Mouse (Mus musculus): Measurements from ENCODE around the gene Tomm70a. TPM values are rescaled to one million over a fixed set of nuclear protein-coding genes. Genes with fewer than 3 reads are reported as not detected.

Gene Tomm70a
- total and polyA plus RNA-seq, 3 experiments, result 97.4 to 162 (median 123) TPM

DNA sequence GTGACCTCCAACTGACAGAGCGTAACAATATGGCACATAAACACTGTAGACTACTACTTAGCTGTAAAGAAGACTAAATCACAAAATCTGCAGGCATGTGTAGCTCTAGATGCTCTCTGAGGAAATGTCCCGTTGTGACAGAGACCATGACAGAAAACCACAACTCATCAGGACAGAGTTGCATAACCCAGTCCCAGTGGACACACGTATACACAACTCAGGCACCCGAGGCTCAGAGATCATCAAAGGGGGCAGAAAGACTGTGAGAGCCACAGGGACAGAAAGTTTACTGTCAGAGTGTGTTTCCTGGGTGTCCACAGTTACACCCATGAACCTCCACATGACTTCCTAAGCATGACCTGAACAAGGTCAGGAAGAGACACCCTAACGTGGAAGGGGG lies 75.1 kb downstream of the Tomm70a start:
- H3K9me3 ChIP-seq (replicated peaks; ENCODE audit: insufficient read depth, low read length), result no peaks in the 10 kb centered on the region
- TF ChIP-seq ZNF384 (IDR thresholded peaks at IDR 0.05; ENCODE audit: low read depth, low read length) (no peak), ZKSCAN1 (IDR thresholded peaks at IDR 0.05; ENCODE audit: low read depth, low read length) (no peak), HCFC1 (IDR thresholded peaks at IDR 0.05; ENCODE audit: low read depth, low read length) (no peak), GATA1 (IDR thresholded peaks at IDR 0.05; ENCODE audit: low read depth, low read length) (no peak), NRF1 (IDR thresholded peaks at IDR 0.05; ENCODE audit: insufficient read depth, low read depth, low read length, poor library complexity, severe bottlenecking) (no peak), POLR2AphosphoS5 (IDR thresholded peaks at IDR 0.05; ENCODE audit: borderline replicate concordance, low read depth, low read length) (no peak), TAL1 (IDR thresholded peaks at IDR 0.05; ENCODE audit: low read length) (no peak), ZMIZ1 (IDR thresholded peaks at IDR 0.05; ENCODE audit: low read depth, low read length) (no peak), KAT2A (conservative IDR thresholded peaks at IDR 0.05; ENCODE audit: low read depth, low read length) (no peak), TCF12 (IDR thresholded peaks at IDR 0.05; ENCODE audit: low read depth, low read length) (no peak), RCOR1 (IDR thresholded peaks at IDR 0.05; ENCODE audit: low read depth, low read length) (no peak), USF1 (IDR thresholded peaks at IDR 0.05; ENCODE audit: low read depth, low read length) (no peak), JUND (IDR thresholded peaks at IDR 0.05; ENCODE audit: low read depth, low read length) (no peak), MAFK (IDR thresholded peaks at IDR 0.05; ENCODE audit: borderline replicate concordance, low read depth, low read length) (no peak), MAZ (IDR thresholded peaks at IDR 0.05; ENCODE audit: low read depth, low read length) (no peak), POLR2AphosphoS2 (IDR thresholded peaks at IDR 0.05; ENCODE audit: low read length) (no peak)
- no peak overlapping the region for H3K9ac ChIP-seq (ENCODE audit: control insufficient read depth, low read depth, low read length, poor library complexity, severe bottlenecking)
- no peak overlapping the region for H3K27ac ChIP-seq (ENCODE audit: control insufficient read depth, low read depth, low read length)
- H3K36me3 ChIP-seq (ENCODE audit: control insufficient read depth in 1 of 2, insufficient read depth in 2 of 2, low read length in 2 of 2), result peaks cover 0 to 8% of the 10 kb centered on the region in 2 experiments; a peak in 2 of 4 replicates
- no peaks in the 10 kb centered on the region for H3K27me3 ChIP-seq (ENCODE audit: control insufficient read depth in 1 of 2, insufficient read depth in 2 of 2, low read length in 2 of 2)
- no peaks in the 10 kb centered on the region for H3K79me2 ChIP-seq (ENCODE audit: control insufficient read depth, insufficient read depth, low read length, poor library complexity)
- H3K4me3 ChIP-seq (ENCODE audit: control insufficient read depth in 1 of 2, insufficient read depth in 1 of 2, low read depth in 2 of 2, low read length in 2 of 2), result no peak overlapping the region
- H3K4me1 ChIP-seq (ENCODE audit: control insufficient read depth in 1 of 2, insufficient read depth in 2 of 2, low read length in 2 of 2), result no peaks in the 10 kb centered on the region
- no peak for DNase-seq (ENCODE audit: low read depth, low spot score)

DNA sequence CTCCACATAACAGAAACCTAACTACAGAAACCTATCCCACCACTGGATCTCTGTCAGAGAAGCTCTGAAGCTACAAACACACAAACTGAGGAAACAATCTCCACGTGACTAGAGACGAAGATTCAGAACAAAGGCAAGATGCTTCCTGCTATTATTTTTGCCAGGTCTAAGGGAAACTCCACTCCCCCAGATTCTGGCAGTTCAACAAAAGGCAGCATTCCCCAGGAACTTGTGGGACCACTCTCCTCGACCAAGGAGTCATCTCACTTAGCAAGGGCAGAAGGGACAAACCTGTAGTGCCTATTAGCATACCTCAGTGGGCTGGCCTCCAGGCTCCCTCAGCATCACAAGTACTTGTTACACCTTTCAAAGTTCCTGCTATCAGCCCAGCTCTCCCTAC lies 75.8 kb downstream of the Tomm70a start:
- no peak overlapping the region for H3K9ac ChIP-seq (ENCODE audit: control insufficient read depth, low read depth, low read length, poor library complexity, severe bottlenecking)
- TF ChIP-seq ETS1 (IDR thresholded peaks at IDR 0.05; ENCODE audit: low read depth, low read length) (no peak), HCFC1 (IDR thresholded peaks at IDR 0.05; ENCODE audit: low read depth, low read length) (no peak), NELFE (IDR thresholded peaks at IDR 0.05; ENCODE audit: low read depth, low read length) (no peak), MAFK (IDR thresholded peaks at IDR 0.05; ENCODE audit: borderline replicate concordance, low read depth, low read length) (no peak), MEF2A (IDR thresholded peaks at IDR 0.05; ENCODE audit: extremely low read depth, insufficient replicate concordance, low read depth, low read length, poor library complexity, severe bottlenecking) (no peak), MAZ (IDR thresholded peaks at IDR 0.05; ENCODE audit: low read depth, low read length) (no peak), POLR2AphosphoS2 (IDR thresholded peaks at IDR 0.05; ENCODE audit: low read length) (no peak), USF2 (IDR thresholded peaks at IDR 0.05; ENCODE audit: borderline replicate concordance in 1 of 2, insufficient read depth in 1 of 2, low read depth in 1 of 2, low read length in 2 of 2) (no peak), GATA1 (IDR thresholded peaks at IDR 0.05; ENCODE audit: low read depth, low read length) (no peak), NRF1 (IDR thresholded peaks at IDR 0.05; ENCODE audit: insufficient read depth, low read depth, low read length, poor library complexity, severe bottlenecking) (no peak), MYC (IDR thresholded peaks at IDR 0.05; ENCODE audit: low read depth, low read length) (no peak), CTCF (IDR thresholded peaks at IDR 0.05 in 2 of 3, conservative IDR thresholded peaks at IDR 0.05 in 1 of 3; ENCODE audit: control insufficient read depth in 1 of 3, insufficient read depth in 1 of 3, low read depth in 2 of 3, low read length in 3 of 3, poor library complexity in 1 of 3, severe bottlenecking in 1 of 3) (no peak), ZC3H11A (IDR thresholded peaks at IDR 0.05; ENCODE audit: low read depth, low read length) (no peak), KAT2A (conservative IDR thresholded peaks at IDR 0.05; ENCODE audit: low read depth, low read length) (no peak), ZNF384 (IDR thresholded peaks at IDR 0.05; ENCODE audit: low read depth, low read length) (no peak), POLR2AphosphoS5 (IDR thresholded peaks at IDR 0.05; ENCODE audit: borderline replicate concordance, low read depth, low read length) (no peak), RCOR1 (IDR thresholded peaks at IDR 0.05; ENCODE audit: low read depth, low read length) (no peak)

More for the DNA sequence above, 75.8 kb downstream of the Tomm70a start:
- Histone ChIP-seq H3K4me1 (ENCODE audit: control insufficient read depth in 1 of 2, insufficient read depth in 2 of 2, low read length in 2 of 2) (no peaks in the 10 kb centered on the region), H3K9me3 (replicated peaks; ENCODE audit: insufficient read depth, low read length) (no peaks in the 10 kb centered on the region), H3K27ac (ENCODE audit: control insufficient read depth, low read depth, low read length) (no peak overlapping the region), H3K27me3 (ENCODE audit: control insufficient read depth in 1 of 2, insufficient read depth in 2 of 2, low read length in 2 of 2) (no peaks in the 10 kb centered on the region), H3K79me2 (ENCODE audit: control insufficient read depth, insufficient read depth, low read length, poor library complexity) (no peaks in the 10 kb centered on the region), H3K4me3 (ENCODE audit: control insufficient read depth in 1 of 2, insufficient read depth in 1 of 2, low read depth in 2 of 2, low read length in 2 of 2) (no peak overlapping the region), H3K36me3 (ENCODE audit: control insufficient read depth in 1 of 2, insufficient read depth in 2 of 2, low read length in 2 of 2) (peaks cover 0 to 8% of the 10 kb centered on the region in 2 experiments; a peak in 2 of 4 replicates)
- no peak for DNase-seq (ENCODE audit: low read depth, low spot score)
